Mouse (Mus musculus) midbrain, embryonic 10.5 days (tissue): ENCODE results near the gene Fblim1. TPM values are rescaled to one million over a fixed set of nuclear protein-coding genes. Genes with fewer than 3 reads are reported as not detected.
"Not testable (repeated sequence)": the region's sequence is repeated elsewhere in the genome, so short reads cannot be mapped to it uniquely, and the experiment has no call there.

ENCODE experiments used
- DNase-seq: peaks from one replicate; pipeline ENCODE4 v3.0.0-alpha.2; 2017; ENCODE audit warnings: low spot score
- H3K27ac ChIP-seq: fragments of 300-500 bp; sonication (generic); replicated peaks from 2 replicates; pipeline ENCODE4 v1.5.1; 2016; ENCODE audit warnings: mild to moderate bottlenecking
- H3K27me3 ChIP-seq: fragments of 300-500 bp; sonication (generic); 2 replicates; pipeline ENCODE4 v1.6.1; 2016; ENCODE audit warnings: low read depth, mild to moderate bottlenecking; ENCODE audit not compliant: poor library complexity, severe bottlenecking
- H3K36me3 ChIP-seq: fragments of 300-500 bp; sonication (generic); 2 replicates; pipeline ENCODE4 v1.6.1; 2016; ENCODE audit warnings: mild to moderate bottlenecking, moderate library complexity
- H3K4me1 ChIP-seq: fragments of 300-500 bp; sonication (generic); 2 replicates; pipeline ENCODE4 v1.6.1; 2016
- H3K4me3 ChIP-seq: fragments of 300-500 bp; sonication (generic); 2 replicates; pipeline ENCODE4 v1.5.1; 2016; ENCODE audit warnings: mild to moderate bottlenecking, moderate library complexity
- H3K9me3 ChIP-seq: fragments of 300-500 bp; sonication (generic); replicated peaks from 2 replicates; pipeline ENCODE4 v1.6.1; 2016; ENCODE audit warnings: mild to moderate bottlenecking
- WGBS: fragments of 180-500 bp; shearing (Covaris S2); methylation state at CpG from one replicate; pipeline ENCODE4 v1.1.7; 2016; 5-methylcytosine and 5-hydroxymethylcytosine counted together
- polyA plus RNA-seq: library from polyadenylated mRNA; unstranded; fragments of >200 nt; fragmentation: Nextera tagmentation; extraction: Ambion mirVana; gene quantifications from 2 replicates; pipeline ENCODE4 v1.2.1, GENCODE M21; 2016

Fblim1 gene
- polyA plus RNA-seq, 1 experiment from 2014 or later, result 24.5 TPM

DNA sequence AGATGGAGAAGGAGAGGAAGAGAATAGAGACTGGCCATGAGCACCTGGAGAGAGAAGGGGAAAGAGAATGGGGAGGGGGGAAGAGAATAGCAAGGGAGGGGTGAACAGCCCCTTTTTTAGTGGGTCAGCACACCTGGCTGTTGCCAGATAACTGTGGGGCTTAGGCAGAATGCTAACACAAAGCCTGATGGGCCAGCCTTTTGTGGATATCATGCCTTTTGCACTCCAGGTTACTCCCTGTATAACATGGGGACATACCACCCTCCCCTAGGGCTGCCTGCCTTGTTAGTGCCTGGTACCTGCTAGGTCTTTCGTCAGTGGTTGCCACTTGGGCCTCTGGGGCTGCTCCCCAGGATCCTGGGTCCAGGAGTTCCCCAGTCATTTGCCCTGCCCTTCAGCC is 35.1 kb downstream of the Fblim1 start:
- 92% methylated on average over 1 of the region's 1 CpGs for WGBS
- no peak for DNase-seq
- peaks cover 2% of the 10 kb centered on the region; the same call in 1 of the 2 replicates for H3K4me1 ChIP-seq

DNA sequence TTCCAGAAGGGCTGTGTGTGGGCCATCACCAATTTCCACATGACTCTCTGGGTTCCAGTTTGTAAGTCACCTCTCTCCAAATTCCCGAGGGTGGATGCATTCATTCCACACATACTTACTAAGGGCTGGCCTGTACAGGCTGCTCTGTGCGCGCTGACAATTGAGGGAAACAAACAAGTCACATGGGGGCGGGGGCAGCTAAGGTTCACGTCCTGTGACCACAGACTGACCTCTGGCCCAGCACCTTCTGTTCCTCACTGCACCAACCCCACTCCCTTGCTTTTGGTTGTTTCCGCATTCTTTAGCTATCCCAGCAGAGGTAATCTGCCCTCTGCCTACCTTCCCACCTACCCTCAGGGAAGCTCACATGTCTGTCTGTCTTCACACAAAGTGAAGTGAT is 35.9 kb downstream of the Fblim1 start:
- Histone ChIP-seq H3K4me1 (peaks cover 9% of the 10 kb centered on the region), H3K36me3 (no peaks in the 10 kb centered on the region), H3K9me3 (no peaks in the 10 kb centered on the region), H3K27ac (no peak overlapping the region), H3K27me3 (no peaks in the 10 kb centered on the region), H3K4me3 (no peak overlapping the region)
- DNase-seq, result no peak
- WGBS, result 68% methylated on average over 6 of the region's 6 CpGs

More for the DNA sequence above, 35.1 kb downstream of the Fblim1 start:
- Histone ChIP-seq H3K4me3 (no peak overlapping the region), H3K27ac (no peak overlapping the region), H3K27me3 (no peaks in the 10 kb centered on the region), H3K9me3 (no peaks in the 10 kb centered on the region), H3K36me3 (no peaks in the 10 kb centered on the region)

DNA sequence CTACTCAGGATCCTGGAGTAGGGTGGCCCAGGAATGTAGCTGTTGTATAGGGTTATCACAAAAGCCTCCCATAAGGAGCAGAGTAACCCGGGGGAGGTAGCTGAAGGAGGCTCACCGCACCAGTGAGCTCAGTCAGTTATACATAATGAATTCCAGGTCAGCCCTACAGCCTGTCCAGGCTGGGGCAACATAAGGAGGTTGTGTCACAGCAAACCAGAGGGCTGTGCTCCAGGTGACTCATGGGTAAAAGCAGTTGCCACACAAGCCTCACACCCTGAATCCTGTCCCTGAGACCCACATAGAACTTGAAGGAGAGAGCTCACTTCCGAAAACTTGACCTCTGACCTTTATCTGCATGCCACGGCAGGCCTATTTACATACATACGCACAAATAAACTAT is 36.9 kb downstream of the Fblim1 start:
- H3K4me3 ChIP-seq, result no peak overlapping the region
- no peak overlapping the region for H3K27ac ChIP-seq
- H3K27me3 ChIP-seq, result no peaks in the 10 kb centered on the region
- peaks cover 9% of the 10 kb centered on the region for H3K4me1 ChIP-seq
- WGBS, result 88% methylated on average over 5 of the region's 5 CpGs
- DNase-seq, result no peak
- no peaks in the 10 kb centered on the region for H3K36me3 ChIP-seq
- H3K9me3 ChIP-seq, result no peaks in the 10 kb centered on the region

DNA sequence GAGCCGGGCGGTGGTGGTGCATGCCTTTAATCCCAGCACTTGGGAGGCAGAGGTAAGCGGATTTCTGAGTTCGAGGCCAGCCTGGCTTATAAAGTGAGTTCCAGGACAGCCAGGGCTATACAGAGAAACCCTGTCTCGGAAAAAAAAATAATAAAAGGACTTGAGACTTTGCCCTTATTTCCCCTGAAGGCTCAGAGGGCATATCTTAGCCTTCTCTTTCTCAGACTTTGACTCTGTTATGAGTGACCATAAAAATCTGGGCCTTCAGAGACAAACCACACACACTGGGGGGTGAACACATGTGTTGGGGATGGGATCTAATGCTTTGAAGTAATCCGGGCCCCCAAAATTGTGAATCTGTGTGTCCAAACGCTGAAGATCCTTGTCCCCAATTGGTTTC is 38.7 kb downstream of the Fblim1 start:
- H3K9me3 ChIP-seq, H3K27ac ChIP-seq, H3K36me3 ChIP-seq, H3K4me3 ChIP-seq, H3K27me3 ChIP-seq, DNase-seq, H3K4me1 ChIP-seq: not testable (repeated sequence)
- WGBS, result 87% methylated on average over 7 of the region's 7 CpGs

DNA sequence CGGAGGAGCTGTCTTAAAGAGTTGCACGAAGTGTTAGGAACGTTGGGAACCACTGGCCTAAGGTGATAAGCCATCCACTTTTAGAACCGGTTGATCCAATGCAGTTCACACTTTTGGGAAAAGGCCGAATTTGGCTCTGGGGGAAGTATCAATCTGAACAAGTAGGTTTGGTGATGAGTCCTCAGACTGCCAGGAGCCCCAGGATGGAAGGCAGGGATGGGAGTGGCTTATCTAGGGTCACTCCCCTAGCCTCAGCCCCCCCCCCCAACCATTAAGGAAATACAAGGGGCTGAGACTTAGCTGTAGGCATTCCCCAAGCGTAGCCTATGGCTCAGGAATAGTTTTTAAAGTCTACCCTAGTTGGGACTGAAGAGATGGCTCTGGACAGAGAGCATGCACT is 39.7 kb downstream of the Fblim1 start:
- 86% methylated on average over 6 of the region's 6 CpGs for WGBS
- DNase-seq, result no peak
- peaks cover 7% of the 10 kb centered on the region for H3K4me1 ChIP-seq
- no peak overlapping the region for H3K4me3 ChIP-seq
- H3K9me3 ChIP-seq, result no peaks in the 10 kb centered on the region
- no peaks in the 10 kb centered on the region for H3K36me3 ChIP-seq
- H3K27ac ChIP-seq, result no peak overlapping the region
- H3K27me3 ChIP-seq, result no peaks in the 10 kb centered on the region

DNA sequence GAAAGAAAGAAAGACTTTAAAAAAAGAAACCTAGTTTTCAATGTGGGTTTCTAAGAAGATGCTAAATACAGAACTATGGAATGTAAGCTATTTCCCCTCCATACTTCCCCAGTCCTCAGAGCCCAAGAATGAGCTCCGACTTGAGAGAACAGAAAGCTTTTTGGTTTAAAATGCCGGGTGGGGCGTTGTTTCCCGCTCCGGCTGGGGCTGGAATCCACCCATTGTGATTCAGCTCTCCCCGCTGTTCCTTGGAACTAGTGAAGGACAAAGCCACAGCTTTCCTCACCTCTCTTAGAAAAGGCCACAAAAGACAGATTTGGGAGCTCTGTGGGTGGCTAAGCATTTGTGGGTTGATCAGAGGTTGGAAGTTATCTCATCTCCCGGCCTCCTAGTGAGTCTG is 40.6 kb downstream of the Fblim1 start:
- Histone ChIP-seq H3K4me3 (no peak overlapping the region), H3K9me3 (no peaks in the 10 kb centered on the region), H3K4me1 (peaks cover 7% of the 10 kb centered on the region), H3K27ac (no peak overlapping the region; the same call in 1 of the 2 replicates), H3K36me3 (no peaks in the 10 kb centered on the region), H3K27me3 (no peaks in the 10 kb centered on the region)
- WGBS, result 24% methylated on average over 7 of the region's 7 CpGs
- DNase-seq, result no peak

DNA sequence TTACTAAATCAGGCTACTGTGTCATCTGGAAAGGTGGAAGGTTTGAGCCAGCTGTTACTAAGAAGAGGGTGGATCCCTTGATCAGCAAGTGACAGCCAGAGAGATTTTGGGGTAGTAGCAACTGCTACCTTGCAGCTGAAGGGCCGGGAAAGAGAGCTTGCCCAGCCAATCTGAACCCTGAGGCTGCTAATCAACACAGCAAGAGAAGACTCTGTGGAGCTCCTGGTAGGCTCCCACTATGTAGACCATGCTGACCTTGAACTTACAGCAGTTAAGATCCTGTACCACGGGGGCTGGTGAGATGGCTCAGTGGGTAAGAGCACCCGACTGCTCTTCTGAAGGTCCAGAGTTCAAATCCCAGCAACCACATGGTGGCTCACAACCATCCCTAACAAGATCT is 41.2 kb downstream of the Fblim1 start:
- Histone ChIP-seq H3K4me1 (peaks cover 9% of the 10 kb centered on the region), H3K27me3 (no peaks in the 10 kb centered on the region), H3K9me3 (no peaks in the 10 kb centered on the region), H3K36me3 (no peaks in the 10 kb centered on the region), H3K4me3 (no peak overlapping the region), H3K27ac (no peak overlapping the region)
- 74% methylated on average over 3 of the region's 3 CpGs for WGBS
- no peak for DNase-seq

DNA sequence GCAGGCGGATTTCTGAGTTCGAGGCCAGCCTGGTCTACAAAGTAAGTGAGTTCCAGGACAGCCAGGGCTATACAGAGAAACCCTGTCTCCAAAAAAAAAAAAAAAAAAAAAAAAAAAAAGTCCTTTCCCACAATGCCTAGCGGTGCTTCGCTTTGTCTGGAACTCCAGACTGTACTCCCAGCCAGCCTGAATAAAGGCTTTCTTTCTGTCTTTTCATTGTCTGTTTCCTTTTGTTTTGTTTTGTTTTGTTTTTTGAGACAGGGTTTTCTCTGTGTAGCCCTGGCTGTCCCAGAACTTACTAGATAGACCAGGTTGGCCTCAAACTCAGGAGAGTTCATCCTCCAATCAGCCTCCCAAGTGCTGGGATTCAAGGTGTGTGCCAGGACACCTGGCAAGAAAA is 41.7 kb downstream of the Fblim1 start:
- H3K27me3 ChIP-seq, result no peaks in the 10 kb centered on the region
- DNase-seq, result no peak
- H3K36me3 ChIP-seq, result no peaks in the 10 kb centered on the region
- H3K27ac ChIP-seq, result no peak overlapping the region
- H3K9me3 ChIP-seq, result no peaks in the 10 kb centered on the region
- no peak overlapping the region for H3K4me3 ChIP-seq
- H3K4me1 ChIP-seq, result peaks cover 13% of the 10 kb centered on the region
- WGBS, result 90% methylated on average over 4 of the region's 4 CpGs

DNA sequence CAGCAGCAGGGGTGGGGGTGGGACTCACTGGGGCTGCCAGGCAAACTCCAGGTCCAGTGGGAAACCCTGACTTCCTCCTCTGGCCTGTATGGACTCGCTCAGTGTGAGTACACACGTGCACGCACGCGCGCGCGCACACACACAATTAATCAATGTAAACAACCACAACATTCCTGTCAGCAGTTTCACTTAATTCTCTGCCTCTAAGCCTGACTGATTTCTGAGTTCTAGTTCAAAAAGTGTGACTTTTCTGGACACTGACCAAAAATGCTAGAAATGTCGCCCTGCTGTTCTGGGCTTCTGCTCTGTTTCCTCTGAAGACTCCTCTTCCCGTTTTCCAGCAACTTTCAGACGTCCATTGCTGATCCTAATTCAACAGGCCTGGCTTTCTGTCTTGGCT is 43.6 kb downstream of the Fblim1 start:
- no peak for DNase-seq
- peaks cover 26% of the 10 kb centered on the region for H3K4me1 ChIP-seq
- H3K36me3 ChIP-seq, result no peaks in the 10 kb centered on the region
- no peaks in the 10 kb centered on the region for H3K9me3 ChIP-seq
- H3K4me3 ChIP-seq, result no peak overlapping the region
- no peak overlapping the region for H3K27ac ChIP-seq
- 88% methylated on average over 11 of the region's 11 CpGs for WGBS
- H3K27me3 ChIP-seq, result peaks cover 14% of the 10 kb centered on the region

DNA sequence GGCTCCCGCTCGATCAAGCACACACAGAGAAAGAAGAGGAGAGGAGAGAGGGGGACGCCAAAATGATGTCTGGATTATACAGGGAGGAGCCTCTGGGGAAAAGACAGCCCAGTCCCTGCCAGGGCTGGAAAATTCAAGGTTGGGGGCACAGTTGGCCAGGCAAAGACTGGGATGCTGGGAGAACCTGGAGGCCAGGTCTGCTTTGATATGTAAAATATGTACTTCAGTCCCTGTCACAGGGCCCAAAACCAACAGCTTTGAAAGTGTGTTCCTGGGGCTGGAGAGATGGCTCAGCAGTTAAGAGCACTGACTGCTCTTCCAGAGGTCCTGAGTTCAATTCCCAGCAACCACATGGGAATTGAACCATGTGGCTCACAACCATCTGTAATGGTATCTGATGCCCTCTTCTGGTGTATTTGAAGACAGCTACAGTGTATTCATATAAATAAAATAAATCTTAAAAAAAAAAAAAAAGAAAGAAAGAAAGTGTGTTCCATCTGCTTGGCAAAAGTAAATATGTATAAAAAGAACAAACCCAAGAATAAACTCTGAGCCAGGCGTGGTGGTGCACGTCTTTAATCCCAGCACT is 44.5 kb downstream of the Fblim1 start:
- H3K4me3 ChIP-seq, H3K36me3 ChIP-seq, DNase-seq, H3K27ac ChIP-seq, H3K9me3 ChIP-seq: not testable (repeated sequence)
- Histone ChIP-seq H3K4me1 (peaks cover 26% of the 10 kb centered on the region), H3K27me3 (peaks cover 14% of the 10 kb centered on the region)
- 80% methylated on average over 5 of the region's 5 CpGs for WGBS

DNA sequence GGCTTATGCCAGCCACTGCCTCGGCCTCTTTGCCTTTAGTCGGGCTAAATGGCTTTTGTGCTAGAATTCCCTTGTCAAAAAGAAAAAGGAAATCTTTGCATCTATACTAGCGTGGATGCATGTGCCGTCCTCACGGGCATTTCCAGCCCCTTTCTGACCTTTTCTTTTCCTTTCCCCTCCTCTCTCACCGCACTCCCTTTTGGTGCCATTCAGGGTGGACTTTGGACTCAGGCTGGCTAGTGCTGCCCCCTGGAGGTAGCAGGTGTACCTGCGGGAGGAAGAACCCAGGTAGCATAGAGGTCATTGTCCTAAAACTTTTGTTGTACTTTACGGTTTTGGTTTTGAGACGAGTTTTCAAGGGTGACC is 46.0 kb downstream of the Fblim1 start:
- H3K4me3 ChIP-seq, result peak overlapping the region; percentile 59
- H3K4me1 ChIP-seq, result peaks cover 19% of the 10 kb centered on the region
- H3K36me3 ChIP-seq, result no peaks in the 10 kb centered on the region
- H3K27me3 ChIP-seq, result peaks cover 14% of the 10 kb centered on the region
- peak overlapping the region; percentile 78 for H3K27ac ChIP-seq
- DNase-seq, result peak; percentile 80
- 3% methylated on average over 9 of the region's 9 CpGs for WGBS
- no peaks in the 10 kb centered on the region for H3K9me3 ChIP-seq

DNA sequence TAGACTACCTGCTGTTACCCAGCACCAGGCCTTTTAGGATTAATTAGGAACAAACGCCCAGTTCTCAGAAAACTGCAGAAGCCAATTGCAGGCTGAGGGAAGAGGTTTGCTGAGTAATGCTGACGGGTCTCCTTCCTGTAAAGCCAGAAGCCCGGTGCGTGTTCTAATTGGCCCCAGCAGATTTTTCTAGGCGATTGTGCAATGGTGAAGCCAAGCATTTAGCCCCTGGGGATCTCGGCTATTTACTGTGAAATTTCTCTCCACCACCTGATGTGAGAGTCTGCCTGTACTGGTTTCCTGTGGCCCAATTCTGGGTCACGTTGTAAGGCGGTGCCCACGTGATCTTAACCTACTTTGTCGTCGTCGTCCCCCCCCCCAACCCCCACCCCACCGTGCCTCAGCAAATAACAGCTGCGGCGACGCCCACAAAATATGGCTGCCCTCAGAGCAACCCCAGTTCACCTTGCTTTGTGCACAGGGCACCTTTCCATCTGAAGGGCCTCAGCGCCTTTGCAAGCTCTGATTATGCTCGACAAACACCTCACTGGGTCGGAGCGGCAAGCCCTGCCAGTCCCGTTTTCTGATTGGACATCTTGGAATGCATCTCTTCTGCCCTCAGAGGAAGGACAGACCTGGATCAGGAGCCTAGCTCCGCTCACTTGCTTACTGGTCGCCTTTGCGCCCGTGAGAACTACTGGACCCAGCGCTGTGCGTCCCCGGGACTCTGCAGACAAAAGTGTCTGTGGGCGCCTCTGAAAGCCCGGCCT is 46.6 kb downstream of the Fblim1 start:
- H3K4me3 ChIP-seq, result peak overlapping the region; percentile 59
- no peaks in the 10 kb centered on the region for H3K36me3 ChIP-seq
- DNase-seq, result peak; percentile 70
- WGBS, result under 1% methylated on average over 30 of the region's 30 CpGs
- H3K9me3 ChIP-seq, result no peaks in the 10 kb centered on the region
- H3K4me1 ChIP-seq, result peaks cover 19% of the 10 kb centered on the region
- peak overlapping the region; percentile 78 for H3K27ac ChIP-seq
- H3K27me3 ChIP-seq, result peaks cover 14% of the 10 kb centered on the region

DNA sequence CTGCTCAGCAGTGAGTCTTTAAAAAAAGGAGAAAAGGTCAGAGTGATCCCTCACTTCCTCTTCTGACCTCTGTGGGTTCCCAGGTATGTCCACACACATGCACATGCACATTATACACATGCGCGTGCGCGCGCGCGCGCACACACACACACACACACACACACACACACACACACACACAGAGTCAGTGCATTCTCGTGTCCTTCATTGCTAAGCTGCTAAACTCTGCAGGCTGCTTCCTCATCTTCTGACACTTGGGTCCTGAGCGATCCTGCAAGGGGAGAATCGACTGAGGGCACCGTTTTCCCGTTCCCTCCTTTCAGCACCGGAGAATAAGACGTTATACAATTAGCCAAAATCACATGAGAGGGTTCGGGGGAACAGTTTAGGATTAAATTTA is 47.2 kb downstream of the Fblim1 start:
- no peak for DNase-seq
- peaks cover 14% of the 10 kb centered on the region for H3K27me3 ChIP-seq
- no peaks in the 10 kb centered on the region for H3K36me3 ChIP-seq
- H3K4me1 ChIP-seq, result peaks cover 19% of the 10 kb centered on the region
- peak overlapping the region; percentile 78; the same call in 1 of the 2 replicates for H3K27ac ChIP-seq
- 14% methylated on average over 16 of the region's 16 CpGs for WGBS
- no peaks in the 10 kb centered on the region for H3K9me3 ChIP-seq
- peak overlapping the region; percentile 59 for H3K4me3 ChIP-seq
